Mouse (Mus musculus) neural tube, embryonic 11.5 days (tissue): ENCODE data around the gene Ehmt2. TPM values are rescaled to one million over a fixed set of nuclear protein-coding genes. Genes with fewer than 3 reads are reported as not detected.
"Not testable (repeated sequence)": the region's sequence is repeated elsewhere in the genome, so short reads cannot be mapped to it uniquely, and the experiment has no call there.

Experiments
- ATAC-seq: fragments of 200-750 bp; cut with Nextera tagmentation; 2 replicates; pipeline ENCODE4 v1.8.0; 2017; ENCODE audit warnings: moderate number of reproducible peaks, mild to moderate bottlenecking, moderate TSS enrichment, moderate library complexity; ENCODE audit not compliant: insufficient read depth, low FRiP score, low TSS enrichment
- DNase-seq: peaks from one replicate; pipeline ENCODE4 v3.0.0-alpha.2; 2015; ENCODE audit warnings: low spot score
- H3K27ac ChIP-seq: fragments of 300-500 bp; sonication (generic); 2 replicates; pipeline ENCODE4 v1.5.1; 2014; ENCODE audit warnings: low read depth, mild to moderate bottlenecking, low read length
- H3K27me3 ChIP-seq: fragments of 300-500 bp; sonication (generic); 2 replicates; pipeline ENCODE4 v1.6.1; 2014; ENCODE audit warnings: mild to moderate bottlenecking, low read length, mixed read lengths; ENCODE audit not compliant: control insufficient read depth, insufficient read depth
- H3K36me3 ChIP-seq: fragments of 300-500 bp; sonication (generic); 2 replicates; pipeline ENCODE4 v1.6.1; 2014; ENCODE audit warnings: mild to moderate bottlenecking, low read length, moderate library complexity, mixed read lengths; ENCODE audit not compliant: control insufficient read depth, insufficient read depth
- H3K4me1 ChIP-seq: fragments of 300-500 bp; sonication (generic); 2 replicates; pipeline ENCODE4 v1.6.1; 2014; ENCODE audit warnings: low read length, mixed read lengths; ENCODE audit not compliant: control insufficient read depth, insufficient read depth
- H3K4me2 ChIP-seq: fragments of 300-500 bp; sonication (generic); 2 replicates; pipeline ENCODE4 v1.6.1; 2014; ENCODE audit warnings: low read depth, mild to moderate bottlenecking, moderate library complexity
- H3K4me3 ChIP-seq: fragments of 300-500 bp; sonication (generic); 2 replicates; pipeline ENCODE4 v1.5.1; 2014; ENCODE audit warnings: low read depth, low read length
- H3K9ac ChIP-seq: fragments of 300-500 bp; sonication (generic); 2 replicates; pipeline ENCODE4 v1.6.1; 2014; ENCODE audit warnings: mild to moderate bottlenecking, low read length
- H3K9me3 ChIP-seq: fragments of 300-500 bp; sonication (generic); 2 replicates; pipeline ENCODE4 v1.6.1; 2016; ENCODE audit warnings: low read length; ENCODE audit not compliant: control insufficient read depth
- WGBS: fragments of 180-500 bp; shearing (Covaris S2); extraction: QIAGEN DNeasy Blood & Tissue Kit; methylation state at CpG from one replicate; pipeline ENCODE4 v1.1.7; 2014; 5-methylcytosine and 5-hydroxymethylcytosine counted together
- polyA plus RNA-seq: library from polyadenylated mRNA; unstranded; fragments of >200 nt; fragmentation: Nextera tagmentation; extraction: Ambion mirVana; gene quantifications from 2 replicates; pipeline ENCODE4 v1.2.1, GENCODE M21; 2014

The Ehmt2 gene
- polyA plus RNA-seq, 1 experiment from 2014 or later, result 62.7 TPM

DNA sequence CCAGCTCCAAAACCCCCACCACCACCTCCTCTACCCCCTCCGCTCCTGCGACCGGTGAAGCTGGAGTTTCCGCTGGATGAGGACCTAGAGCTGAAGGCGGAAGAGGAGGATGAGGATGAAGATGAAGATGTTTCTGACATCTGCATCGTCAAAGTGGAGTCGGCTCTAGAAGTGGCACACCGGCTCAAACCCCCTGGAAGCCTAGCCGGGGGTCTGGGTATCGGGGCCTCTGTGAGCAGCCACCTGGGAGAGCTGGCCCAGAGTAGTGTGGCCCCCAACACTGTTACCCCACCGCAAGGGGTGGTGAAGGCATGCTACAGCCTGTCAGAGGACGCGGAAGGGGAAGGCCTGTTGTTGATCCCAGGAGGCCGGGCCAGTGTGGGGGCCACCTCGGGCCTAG lies 2.5 kb upstream of the Ehmt2 start:
- H3K4me3 ChIP-seq, result peak overlapping the region; percentile 83
- no peaks in the 10 kb centered on the region for H3K36me3 ChIP-seq
- DNase-seq, result no peak
- no peak overlapping the region for H3K27ac ChIP-seq
- no peak for ATAC-seq
- 94% methylated on average over 15 of the region's 15 CpGs for WGBS
- H3K4me2 ChIP-seq, result peak overlapping the region; percentile 72
- no peaks in the 10 kb centered on the region for H3K9me3 ChIP-seq
- H3K27me3 ChIP-seq, result no peaks in the 10 kb centered on the region
- peaks cover 17% of the 10 kb centered on the region for H3K4me1 ChIP-seq
- H3K9ac ChIP-seq, result peak overlapping the region; percentile 84

DNA sequence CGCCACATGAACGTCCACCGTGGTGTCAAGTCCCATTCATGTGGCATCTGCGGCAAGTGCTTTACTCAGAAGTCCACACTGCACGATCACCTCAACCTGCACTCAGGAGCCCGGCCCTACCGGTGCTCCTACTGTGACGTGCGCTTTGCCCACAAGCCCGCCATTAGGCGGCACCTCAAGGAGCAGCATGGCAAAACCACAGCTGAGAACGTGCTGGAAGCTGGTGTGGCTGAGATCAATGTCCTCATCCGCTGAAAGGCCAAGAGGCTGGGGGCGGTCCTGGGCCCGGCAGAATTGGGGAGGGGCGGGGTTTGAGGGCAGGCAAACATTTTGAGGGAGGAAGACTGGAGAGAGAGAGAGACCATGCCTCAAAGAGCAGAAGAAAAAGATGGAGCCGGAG lies 1.9 kb upstream of the Ehmt2 start:
- Histone ChIP-seq H3K4me2 (no peak overlapping the region), H3K27ac (no peak overlapping the region), H3K27me3 (no peaks in the 10 kb centered on the region), H3K36me3 (peaks cover 2% of the 10 kb centered on the region; the same call in 1 of the 2 replicates), H3K4me3 (no peak overlapping the region), H3K4me1 (peaks cover 17% of the 10 kb centered on the region), H3K9me3 (no peaks in the 10 kb centered on the region), H3K9ac (no peak overlapping the region)
- DNase-seq, result no peak
- WGBS, result 90% methylated on average over 17 of the region's 17 CpGs
- ATAC-seq, result no peak

DNA sequence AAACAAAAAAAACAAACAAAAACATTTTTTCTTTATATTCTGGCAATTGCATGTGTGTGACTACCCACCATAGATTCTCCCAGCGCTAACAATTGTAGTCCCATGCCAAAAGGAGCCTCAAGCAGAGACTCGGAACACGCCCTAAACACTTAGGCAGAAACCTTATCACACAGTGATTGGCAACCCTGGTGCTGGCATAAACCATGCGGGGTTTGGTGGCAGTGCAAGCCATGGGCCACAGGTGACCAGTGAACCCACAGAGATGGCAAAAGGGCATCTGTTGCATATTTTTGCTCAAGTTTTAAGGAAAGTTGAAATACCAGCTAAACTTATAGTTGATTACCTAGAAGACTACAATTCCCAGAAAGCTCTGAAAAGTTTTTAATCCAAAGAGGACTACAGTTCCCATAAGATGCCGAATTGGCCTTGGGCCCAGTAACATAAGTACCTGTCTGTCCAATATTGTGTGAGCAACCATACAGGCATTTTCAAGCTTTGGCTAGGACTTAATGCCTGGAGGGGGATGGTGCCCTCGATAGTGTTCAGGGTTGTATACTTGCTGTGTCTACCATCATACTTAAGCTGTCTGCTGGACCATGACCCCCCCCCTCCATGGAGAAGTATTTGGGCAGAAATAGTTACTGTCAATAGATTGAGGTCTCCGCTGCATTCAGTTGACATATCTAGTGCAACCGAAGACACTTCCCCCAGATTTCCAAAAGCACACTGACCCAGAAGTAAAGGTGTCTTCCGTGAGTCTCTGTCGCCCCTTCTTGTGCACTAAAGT lies 703 bp upstream of the Ehmt2 start:
- ATAC-seq (no peak), DNase-seq (no peak)
- Histone ChIP-seq H3K9ac (peak overlapping the region; percentile 98), H3K4me3 (peak overlapping the region; percentile 92), H3K27ac (peak overlapping the region; percentile 95), H3K27me3 (no peaks in the 10 kb centered on the region), H3K4me1 (peaks cover 17% of the 10 kb centered on the region), H3K9me3 (no peaks in the 10 kb centered on the region), H3K36me3 (peaks cover 4% of the 10 kb centered on the region; the same call in 1 of the 2 replicates), H3K4me2 (peak overlapping the region; percentile 90)
- WGBS, result 24% methylated on average over 10 of the region's 10 CpGs

DNA sequence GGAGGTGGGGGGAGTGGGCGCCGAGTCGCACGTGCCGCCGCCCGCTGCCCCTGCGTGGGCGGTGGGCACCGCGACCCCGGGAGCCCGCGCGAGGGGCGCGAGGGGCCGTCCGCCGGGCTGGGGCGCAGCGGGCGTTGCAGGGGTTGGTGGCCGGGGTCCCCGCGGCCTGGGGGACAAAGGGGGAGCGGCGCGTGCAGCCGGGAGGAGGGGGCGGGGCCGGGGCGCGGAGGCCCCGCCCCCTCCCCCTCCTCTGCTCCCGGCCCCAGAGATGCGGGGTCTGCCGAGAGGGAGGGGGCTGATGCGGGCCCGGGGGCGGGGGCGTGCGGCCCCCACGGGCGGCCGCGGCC lies 410 bp downstream of the Ehmt2 start:
- Histone ChIP-seq H3K27me3 (no peaks in the 10 kb centered on the region), H3K9me3 (no peaks in the 10 kb centered on the region), H3K4me1 (peaks cover 16% of the 10 kb centered on the region), H3K9ac (peak overlapping the region; percentile 98), H3K4me2 (peak overlapping the region; percentile 90), H3K4me3 (peak overlapping the region; percentile 92), H3K36me3 (peaks cover 14% of the 10 kb centered on the region), H3K27ac (peak overlapping the region; percentile 95)
- DNase-seq (peak; percentile 73), ATAC-seq (0 out of 2 replicates have a peak, but pooled peaks have one; percentile 21)
- WGBS, result 0% methylated on average over 5 of the region's 47 CpGs

DNA sequence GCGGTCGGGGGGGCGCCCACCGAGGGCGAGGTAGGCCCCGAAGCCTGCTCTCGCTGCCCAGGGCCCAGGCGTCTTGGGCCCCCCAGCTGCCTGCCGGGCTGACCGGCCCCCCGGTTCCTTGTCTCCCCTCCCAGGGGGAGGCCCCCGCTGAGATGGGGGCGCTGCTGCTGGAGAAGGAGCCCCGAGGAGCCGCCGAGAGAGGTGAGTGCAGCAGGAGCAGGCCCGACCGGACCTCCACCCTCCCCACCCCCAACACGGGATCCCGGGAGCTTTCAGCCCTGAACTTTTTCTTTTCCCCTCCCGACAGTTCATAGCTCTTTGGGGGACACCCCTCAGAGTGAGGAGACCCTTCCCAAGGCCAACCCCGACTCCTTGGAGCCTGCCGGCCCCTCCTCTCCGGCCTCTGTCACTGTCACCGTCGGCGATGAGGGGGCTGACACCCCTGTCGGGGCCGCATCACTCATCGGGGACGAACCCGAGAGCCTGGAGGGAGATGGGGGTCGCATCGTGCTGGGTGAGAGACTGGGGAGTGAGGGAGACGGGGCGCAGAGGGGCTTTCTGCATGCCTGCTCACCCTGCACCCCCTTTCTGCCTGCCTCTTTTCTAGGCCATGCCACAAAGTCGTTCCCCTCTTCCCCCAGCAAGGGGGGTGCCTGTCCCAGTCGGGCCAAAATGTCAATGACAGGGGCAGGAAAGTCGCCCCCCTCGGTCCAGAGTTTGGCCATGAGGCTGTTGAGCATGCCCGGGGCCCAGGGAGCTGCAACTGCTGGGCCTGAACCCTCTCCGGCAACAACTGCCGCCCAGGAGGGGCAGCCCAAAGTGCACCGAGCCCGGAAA lies 1.0 kb downstream of the Ehmt2 start:
- DNase-seq (peak; percentile 37), ATAC-seq (no peak)
- Histone ChIP-seq H3K9ac (peak overlapping the region; percentile 98), H3K4me2 (peak overlapping the region; percentile 90), H3K27me3 (no peaks in the 10 kb centered on the region), H3K27ac (peak overlapping the region; percentile 95; the same call in 1 of the 2 replicates), H3K9me3 (no peaks in the 10 kb centered on the region), H3K36me3 (peaks cover 14% of the 10 kb centered on the region), H3K4me3 (peak overlapping the region; percentile 92), H3K4me1 (peaks cover 16% of the 10 kb centered on the region)
- 0% methylated on average over 31 of the region's 45 CpGs for WGBS

DNA sequence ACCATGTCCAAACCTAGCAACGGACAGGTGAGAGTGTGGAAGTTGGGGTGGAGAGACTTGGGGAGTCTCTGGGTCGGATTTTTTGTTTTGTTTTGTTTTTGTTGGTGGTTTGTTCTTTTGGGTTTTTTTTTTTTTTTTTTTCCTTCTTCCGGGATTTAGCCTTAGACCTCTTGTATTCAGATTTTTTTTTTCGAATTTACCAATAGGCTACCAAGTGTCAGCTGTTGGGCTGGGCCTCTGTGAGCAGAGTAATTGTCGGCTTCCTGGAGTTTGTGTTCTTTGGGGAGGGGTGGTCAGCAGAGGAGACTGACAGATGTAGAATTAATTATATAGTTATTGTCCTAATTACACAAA lies 1.6 kb downstream of the Ehmt2 start:
- no peak overlapping the region for H3K27ac ChIP-seq
- ATAC-seq (no peak), DNase-seq (no peak)
- H3K4me2 ChIP-seq, result peak overlapping the region; percentile 90
- peaks cover 14% of the 10 kb centered on the region for H3K36me3 ChIP-seq
- peak overlapping the region; percentile 92 for H3K4me3 ChIP-seq
- H3K9me3 ChIP-seq, result no peaks in the 10 kb centered on the region
- H3K4me1 ChIP-seq, result peaks cover 16% of the 10 kb centered on the region
- no peaks in the 10 kb centered on the region for H3K27me3 ChIP-seq
- WGBS, result 8% methylated on average over 5 of the region's 5 CpGs
- peak overlapping the region; percentile 98 for H3K9ac ChIP-seq

DNA sequence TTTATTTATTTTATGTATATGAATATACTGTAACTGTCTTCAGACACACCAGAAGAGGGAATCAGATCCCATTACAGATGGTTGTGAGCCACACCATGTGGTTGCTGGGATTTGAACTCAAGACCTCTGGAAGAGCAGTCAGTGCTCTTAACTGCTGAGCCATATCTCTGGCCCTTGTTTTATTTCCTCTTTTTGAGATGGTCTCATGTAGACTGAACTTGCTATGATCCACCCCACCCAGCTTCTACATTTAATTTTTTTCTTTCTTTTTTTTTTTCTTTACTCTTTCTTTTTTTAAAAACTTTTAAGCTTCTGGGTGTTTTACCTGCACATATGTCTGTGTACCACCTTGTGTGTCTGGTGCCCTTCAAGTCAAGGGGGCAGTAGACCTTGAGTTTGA lies 2.6 kb downstream of the Ehmt2 start:
- H3K4me2 ChIP-seq, H3K4me3 ChIP-seq, H3K9ac ChIP-seq, DNase-seq, H3K27me3 ChIP-seq, H3K27ac ChIP-seq, ATAC-seq, H3K9me3 ChIP-seq: not testable (repeated sequence)
- H3K4me1 ChIP-seq, result peaks cover 12% of the 10 kb centered on the region
- peaks cover 21% of the 10 kb centered on the region for H3K36me3 ChIP-seq

DNA sequence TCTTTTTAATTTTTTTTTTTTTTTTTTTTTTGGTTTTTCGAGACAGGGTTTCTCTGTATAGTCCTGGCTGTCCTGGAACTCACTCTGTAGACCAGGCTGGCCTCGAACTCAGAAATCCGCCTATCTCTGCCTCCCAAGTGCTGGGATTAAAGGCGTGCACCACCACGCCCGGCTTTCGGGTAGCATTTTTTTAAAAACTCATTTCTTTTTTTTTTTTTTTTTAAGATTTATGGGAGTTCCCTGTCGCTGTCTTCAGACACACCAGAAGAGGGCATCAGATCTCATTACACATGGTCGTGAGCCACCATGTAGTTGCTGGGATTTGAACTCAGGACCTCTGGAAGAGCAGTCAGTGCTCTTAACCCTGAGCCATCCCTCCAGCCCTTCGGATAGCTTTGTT lies 3.7 kb downstream of the Ehmt2 start:
- H3K27me3 ChIP-seq, H3K4me2 ChIP-seq, H3K9ac ChIP-seq, H3K9me3 ChIP-seq, H3K4me3 ChIP-seq, H3K4me1 ChIP-seq, H3K27ac ChIP-seq, ATAC-seq, DNase-seq: not testable (repeated sequence)
- WGBS, result 93% methylated on average over 9 of the region's 10 CpGs
- H3K36me3 ChIP-seq, result peaks cover 31% of the 10 kb centered on the region
